Mouse (Mus musculus): Measurements from ENCODE around the gene Cpeb2.

The Cpeb2 gene

GRCm38 (mm10) chr5:43324311-43324862 is 91.4 kb downstream of the Cpeb2 start:
- DNase-seq (ENCODE audit: low read depth, low spot score) = no peak

GRCm38 (mm10) chr5:43325561-43325960 is 92.6 kb downstream of the Cpeb2 start:
- no peak for DNase-seq (ENCODE audit: low read depth, low spot score)

- DNase-seq (ENCODE audit: low read depth, low spot score) = no peak
These were observed 95.6 kb downstream of the Cpeb2 start for GRCm38 (mm10) chr5:43328579-43328978.

- no peak for DNase-seq (ENCODE audit: low read depth, low spot score)
These were observed 97.3 kb downstream of the Cpeb2 start for GRCm38 (mm10) chr5:43330260-43330659.

GRCm38 (mm10) chr5:43334469-43334868 is 101.5 kb downstream of the Cpeb2 start:
- no peak for DNase-seq (ENCODE audit: low read depth, low spot score)

- no peak for DNase-seq (ENCODE audit: low read depth, low spot score)
These were observed 104.2 kb downstream of the Cpeb2 start for GRCm38 (mm10) chr5:43337212-43337611.

GRCm38 (mm10) chr5:43338771-43339475 is 106.0 kb downstream of the Cpeb2 start:
- DNase-seq (ENCODE audit: low read depth, low spot score) = no peak
